Comparison of ENCODE assay signal across 10 mouse cellular contexts in genomic region chr3:100973906-100974305, GRCm38 (mm10). TPM values are rescaled to one million over a fixed set of nuclear protein-coding genes. Genes with fewer than 3 reads are reported as not detected.
DNase-seq lines count a peak whose midpoint lies in the region; ATAC-seq and TF ChIP-seq lines count a peak whose summit lies in the region.
"Had no signal": no experiment of that assay in that cellular context is flagged by ENCODE, and none has a peak within 500 bp of the region (broad histone marks: within the 10 kb centered on the region; RNA-seq: fewer than 3 reads in every experiment).

No protein-coding gene starts in this region.

- no peaks in the 10 kb centered on the region for H3K9me3 ChIP-seq in hindbrain, embryonic 14.5 days (ENCODE audit: control insufficient read depth, low read length)
- H3K9me3 ChIP-seq in hindbrain, embryonic 12.5 days (replicated peaks) = no peaks in the 10 kb centered on the region
- H3K9me3 ChIP-seq in midbrain, embryonic 16.5 days (replicated peaks; ENCODE audit: control insufficient read depth, low read length, poor library complexity, severe bottlenecking) = no peaks in the 10 kb centered on the region
- no peaks in the 10 kb centered on the region for H3K9me3 ChIP-seq in heart, embryonic 10.5 days
- H3K9me3 ChIP-seq: embryonic facial prominence, embryonic 13.5 days; limb, embryonic 12.5 days had no signal

- no peak overlapping the region for H3K27ac ChIP-seq in hindbrain, embryonic 14.5 days
- no peak overlapping the region for H3K27ac ChIP-seq in hindbrain, embryonic 12.5 days
- H3K27ac ChIP-seq in cortical plate, adult 2 months (ENCODE audit: insufficient read depth, low read length) = no peak overlapping the region
- no peak overlapping the region for H3K27ac ChIP-seq in midbrain, embryonic 16.5 days (ENCODE audit: low read length)
- H3K27ac ChIP-seq in heart, embryonic 10.5 days = no peak overlapping the region
- H3K27ac ChIP-seq: embryonic facial prominence, embryonic 13.5 days; limb, embryonic 12.5 days had no signal

- H3K36me3 ChIP-seq in hindbrain, embryonic 14.5 days (replicated peaks; ENCODE audit: control insufficient read depth, insufficient read depth) = no peaks in the 10 kb centered on the region
- H3K36me3 ChIP-seq in hindbrain, embryonic 12.5 days = no peaks in the 10 kb centered on the region
- H3K36me3 ChIP-seq in midbrain, embryonic 16.5 days (ENCODE audit: control insufficient read depth, insufficient read depth, low read length) = no peaks in the 10 kb centered on the region
- no peaks in the 10 kb centered on the region for H3K36me3 ChIP-seq in heart, embryonic 10.5 days
- H3K36me3 ChIP-seq: embryonic facial prominence, embryonic 13.5 days; limb, embryonic 12.5 days had no signal

- peak; percentile 21; the same call in 1 of the 2 replicates for TF ChIP-seq CTCF in cortical plate, adult 2 months (IDR thresholded peaks at IDR 0.05; ENCODE audit: extremely low read depth, insufficient read depth, low read length)

- DNase-seq in hindbrain, embryonic 14.5 days (ENCODE audit: low spot score) = peak; percentile 74
- DNase-seq in thymus, postnatal 0 days (ENCODE audit: low spot score) = peak; percentile 66
- DNase-seq in thymus, postnatal 25 days = no peak
- peak; percentile 19 for DNase-seq in yolk sac, embryonic 10.5 days (ENCODE audit: low spot score)
- DNase-seq in heart, embryonic 10.5 days (ENCODE audit: low spot score) = no peak

- TF ChIP-seq POLR2A in cortical plate, adult 2 months (IDR thresholded peaks at IDR 0.05; ENCODE audit: extremely low read depth, insufficient read depth, low read length) = no peak

- 3% methylated on average over 1 of the region's 1 CpGs for WGBS in hindbrain, embryonic 14.5 days
- 4% methylated on average over 1 of the region's 1 CpGs for WGBS in hindbrain, embryonic 12.5 days
- WGBS in midbrain, embryonic 16.5 days = 0% methylated on average over 1 of the region's 1 CpGs
- 9% methylated on average over 1 of the region's 1 CpGs for WGBS in heart, embryonic 10.5 days

- no peak overlapping the region for H3K9ac ChIP-seq in hindbrain, embryonic 14.5 days
- no peak overlapping the region for H3K9ac ChIP-seq in hindbrain, embryonic 12.5 days
- no peak overlapping the region for H3K9ac ChIP-seq in midbrain, embryonic 16.5 days (ENCODE audit: low read depth, low read length)
- H3K9ac ChIP-seq: embryonic facial prominence, embryonic 13.5 days; limb, embryonic 12.5 days had no signal

- no peak overlapping the region for H3K4me3 ChIP-seq in hindbrain, embryonic 14.5 days (replicated peaks; ENCODE audit: low read length)
- H3K4me3 ChIP-seq in hindbrain, embryonic 12.5 days = no peak overlapping the region
- H3K4me3 ChIP-seq in cortical plate, adult 2 months (ENCODE audit: insufficient read depth, low read length) = no peak overlapping the region
- H3K4me3 ChIP-seq in midbrain, embryonic 16.5 days (ENCODE audit: low read depth, low read length) = no peak overlapping the region
- no peak overlapping the region for H3K4me3 ChIP-seq in heart, embryonic 10.5 days
- H3K4me3 ChIP-seq: embryonic facial prominence, embryonic 13.5 days; limb, embryonic 12.5 days had no signal

- H3K27me3 ChIP-seq in hindbrain, embryonic 14.5 days (ENCODE audit: control insufficient read depth, insufficient read depth, low read length) = no peaks in the 10 kb centered on the region
- no peaks in the 10 kb centered on the region for H3K27me3 ChIP-seq in hindbrain, embryonic 12.5 days
- H3K27me3 ChIP-seq in midbrain, embryonic 16.5 days (ENCODE audit: control insufficient read depth, insufficient read depth, low read depth, low read length) = no peaks in the 10 kb centered on the region
- no peaks in the 10 kb centered on the region for H3K27me3 ChIP-seq in heart, embryonic 10.5 days (ENCODE audit: insufficient read depth, poor library complexity, severe bottlenecking)
- H3K27me3 ChIP-seq: embryonic facial prominence, embryonic 13.5 days; limb, embryonic 12.5 days had no signal

- no peak for ATAC-seq in hindbrain, embryonic 14.5 days (ENCODE audit: low FRiP score)
- ATAC-seq in hindbrain, embryonic 12.5 days (ENCODE audit: low FRiP score) = no peak
- no peak for ATAC-seq in midbrain, embryonic 16.5 days

- no peak overlapping the region for H3K4me2 ChIP-seq in hindbrain, embryonic 14.5 days (replicated peaks)
- no peak overlapping the region for H3K4me2 ChIP-seq in hindbrain, embryonic 12.5 days (replicated peaks)
- H3K4me2 ChIP-seq in midbrain, embryonic 16.5 days (ENCODE audit: low read length) = no peak overlapping the region
- H3K4me2 ChIP-seq: embryonic facial prominence, embryonic 13.5 days; limb, embryonic 12.5 days had no signal

- no peaks in the 10 kb centered on the region for H3K4me1 ChIP-seq in hindbrain, embryonic 14.5 days (replicated peaks; ENCODE audit: control insufficient read depth, insufficient read depth, low read length)
- peaks cover 6% of the 10 kb centered on the region for H3K4me1 ChIP-seq in hindbrain, embryonic 12.5 days
- H3K4me1 ChIP-seq in cortical plate, adult 2 months (ENCODE audit: control insufficient read depth, insufficient read depth, low read length) = no peaks in the 10 kb centered on the region
- peaks cover 13% of the 10 kb centered on the region for H3K4me1 ChIP-seq in midbrain, embryonic 16.5 days (ENCODE audit: control insufficient read depth, insufficient read depth, low read length)
- H3K4me1 ChIP-seq in heart, embryonic 10.5 days = peaks cover 7% of the 10 kb centered on the region

RNA-seq across cellular contexts. Expression of gene Ttf2, which starts 4.4 kb away (rescaled TPM):
- 4.8 and 5.5 TPM in 2 replicates for polyA plus RNA-seq in hindbrain, embryonic 14.5 days (2014; fragmentation: Nextera tagmentation; extraction: Ambion mirVana)
- 15.8 and 16.5 TPM in 2 replicates for polyA plus RNA-seq in hindbrain, embryonic 12.5 days (2016; fragmentation: Nextera tagmentation; extraction: Ambion mirVana)
- polyA plus RNA-seq in thymus, postnatal 0 days (2015; fragmentation: Nextera tagmentation; extraction: Ambion mirVana) = 15.9 and 17.3 TPM in 2 replicates
- 1.1 and 1.2 TPM in 2 replicates for polyA plus RNA-seq in cortical plate, adult 2 months (2012; rRNA removed)
- 2.7 and 3.1 TPM in 2 replicates for polyA plus RNA-seq in midbrain, embryonic 16.5 days (2015; fragmentation: Nextera tagmentation; extraction: Ambion mirVana)
- polyA plus RNA-seq in heart, embryonic 10.5 days (2016; fragmentation: Nextera tagmentation; extraction: Ambion mirVana) = 18.0 and 18.1 TPM in 2 replicates

RNA-seq across cellular contexts. Expression of gene Trim45, which starts 51.9 kb away (rescaled TPM):
- 6.2 and 7.0 TPM in 2 replicates for polyA plus RNA-seq in hindbrain, embryonic 14.5 days (2014; fragmentation: Nextera tagmentation; extraction: Ambion mirVana)
- polyA plus RNA-seq in hindbrain, embryonic 12.5 days (2016; fragmentation: Nextera tagmentation; extraction: Ambion mirVana) = 6.6 and 7.8 TPM in 2 replicates
- polyA plus RNA-seq in thymus, postnatal 0 days (2015; fragmentation: Nextera tagmentation; extraction: Ambion mirVana) = 2.4 and 2.7 TPM in 2 replicates
- polyA plus RNA-seq in cortical plate, adult 2 months (2012; rRNA removed) = 8.1 and 8.7 TPM in 2 replicates
- polyA plus RNA-seq in midbrain, embryonic 16.5 days (2015; fragmentation: Nextera tagmentation; extraction: Ambion mirVana) = 7.9 and 8.6 TPM in 2 replicates
- polyA plus RNA-seq in heart, embryonic 10.5 days (2016; fragmentation: Nextera tagmentation; extraction: Ambion mirVana) = 5.1 and 5.6 TPM in 2 replicates

RNA-seq across cellular contexts. Expression of gene Cd101, which starts 55.5 kb away (rescaled TPM):
- polyA plus RNA-seq in hindbrain, embryonic 14.5 days (2014; fragmentation: Nextera tagmentation; extraction: Ambion mirVana) = 0.05 and 0.07 TPM in 2 replicates
- not detected in 2 replicates for polyA plus RNA-seq in hindbrain, embryonic 12.5 days (2016; fragmentation: Nextera tagmentation; extraction: Ambion mirVana)
- polyA plus RNA-seq in thymus, postnatal 0 days (2015; fragmentation: Nextera tagmentation; extraction: Ambion mirVana) = 0.58 and 0.68 TPM in 2 replicates
- polyA plus RNA-seq in cortical plate, adult 2 months (2012; rRNA removed) = 0.13 and 0.17 TPM in 2 replicates
- polyA plus RNA-seq in midbrain, embryonic 16.5 days (2015; fragmentation: Nextera tagmentation; extraction: Ambion mirVana) = not detected in 2 replicates
- polyA plus RNA-seq in heart, embryonic 10.5 days (2016; fragmentation: Nextera tagmentation; extraction: Ambion mirVana) = 0.34 and 0.50 TPM in 2 replicates

Comparison
In these comparisons a context has a peak if more than half of its experiments do, and no peak if none do; other contexts are left out.
1. DNase-seq: peak in hindbrain, embryonic 14.5 days (single experiment), thymus, postnatal 0 days (single experiment) and yolk sac, embryonic 10.5 days (single experiment); none in thymus, postnatal 25 days (single experiment) and heart, embryonic 10.5 days (single experiment).